Mouse (Mus musculus) stomach, adult 2 months (tissue): Measurements from ENCODE around the gene Olfr1333. TPM values are rescaled to one million over a fixed set of nuclear protein-coding genes. Genes with fewer than 3 reads are reported as not detected.

Experiments
- polyA plus RNA-seq: library from polyadenylated mRNA; depleted of rRNA; stranded (reverse); fragments of >200 nt; gene quantifications from 2 replicates; pipeline ENCODE4 v1.2.3, GENCODE M21; 2012; rRNA removed

Gene Olfr1333
- polyA plus RNA-seq = not detected in 2 replicates

DNA sequence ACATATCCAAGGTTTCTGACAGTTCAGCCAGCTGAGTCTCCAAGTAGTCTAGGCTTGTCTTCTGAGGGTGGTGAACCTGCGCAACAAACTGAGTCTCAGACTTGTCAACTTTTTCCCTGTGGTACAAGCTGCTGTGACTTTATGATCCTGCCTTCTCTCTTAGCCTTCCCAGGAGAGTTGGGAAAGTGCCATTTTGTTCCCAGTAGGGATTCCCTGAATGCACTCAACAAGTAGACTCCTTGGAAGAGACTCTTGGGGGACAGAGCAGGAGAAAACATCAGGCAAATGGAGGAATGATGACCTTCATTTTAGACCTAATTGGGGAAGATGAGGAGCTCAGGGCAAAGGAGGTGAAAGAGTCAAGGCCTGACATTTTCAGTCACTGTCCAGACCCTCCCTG is at the start of gene Olfr1333:
TSS of gene Olfr1333 (minus strand) at position 101 of the 400 bp plus-strand sequence.

DNA sequence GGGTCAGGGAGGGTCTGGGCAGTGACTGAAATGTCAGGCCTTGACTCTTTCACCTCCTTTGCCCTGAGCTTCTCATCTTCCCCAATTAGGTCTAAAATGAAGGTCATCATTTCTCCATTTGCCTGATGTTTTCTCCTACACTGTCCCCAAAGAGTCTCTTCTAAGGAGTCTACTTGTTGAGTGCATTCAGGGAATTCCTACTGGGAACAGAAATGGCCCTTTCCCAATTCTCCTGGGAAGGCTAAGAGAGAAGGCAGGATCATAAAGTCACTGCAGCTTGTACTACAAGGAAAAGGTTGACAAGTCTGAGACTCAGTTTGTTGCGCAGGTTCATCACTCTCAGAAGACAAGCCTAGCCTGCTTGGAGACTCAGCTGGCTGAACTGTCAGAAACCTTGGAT is 28.3 kb upstream of the Olfr1333 start, which contains the start of gene Olfr1331:
TSS of gene Olfr1331 (plus strand) at position 301 of the 400 bp plus-strand sequence.

GRCm38 (mm10) chr4:118809844-118810243 is 26.2 kb downstream of the Olfr1333 start, which contains the start of gene Olfr1335:
Gene Olfr1335 (minus strand): TSS chr4:118809944.

DNA sequence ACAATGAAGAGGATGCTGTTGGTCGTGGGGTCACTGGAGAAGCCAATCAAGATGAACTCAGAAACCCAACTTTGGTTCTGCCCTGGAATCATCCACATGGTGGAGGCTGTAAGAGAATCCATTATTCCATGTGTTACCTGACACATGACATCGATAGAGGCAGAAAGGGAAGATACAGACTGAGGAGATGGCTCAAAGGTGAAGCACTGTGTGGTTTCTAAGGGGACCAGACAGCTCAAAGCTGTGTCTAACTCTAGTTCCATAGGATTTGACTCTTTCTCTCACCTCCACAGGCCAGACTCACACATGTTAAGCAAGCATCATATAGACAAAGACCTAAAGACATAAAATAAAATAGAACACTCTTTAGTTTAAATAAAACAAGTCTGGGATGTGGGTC is 53.6 kb downstream of the Olfr1333 start, which contains the start of gene Olfr1337:
TSS of gene Olfr1337 (minus strand) at position 101 of the 400 bp plus-strand sequence.

Other genes with a start within 250 kb of the Olfr1333 start
- 0.04 and 0.05 TPM in 2 replicates for gene Cfap57, start 215.5 kb downstream of the Olfr1333 start, polyA plus RNA-seq
- gene Ebna1bp2, start 215.5 kb downstream of the Olfr1333 start, polyA plus RNA-seq = 1.3 and 1.7 TPM in 2 replicates
- gene Olfr62, start 177.3 kb downstream of the Olfr1333 start, polyA plus RNA-seq = not detected in 2 replicates
- not detected in 2 replicates for gene Olfr1342, start 143.5 kb downstream of the Olfr1333 start, polyA plus RNA-seq
- gene Olfr1341, start 132.8 kb downstream of the Olfr1333 start, polyA plus RNA-seq = not detected in 2 replicates
- not detected in 2 replicates for gene Olfr1340, start 116.1 kb downstream of the Olfr1333 start, polyA plus RNA-seq
- gene Olfr1339, start 104.1 kb downstream of the Olfr1333 start, polyA plus RNA-seq = not detected in 2 replicates
- gene Olfr1338, start 77.5 kb downstream of the Olfr1333 start, polyA plus RNA-seq = not detected in 2 replicates
- not detected in 2 replicates for gene Olfr1337, start 53.7 kb downstream of the Olfr1333 start, polyA plus RNA-seq
- not detected in 2 replicates for gene Olfr1335, start 26.3 kb downstream of the Olfr1333 start, polyA plus RNA-seq
- gene Olfr1331, start 28.4 kb upstream of the Olfr1333 start, polyA plus RNA-seq = not detected in 2 replicates
- gene Olfr1330, start 52.3 kb upstream of the Olfr1333 start, polyA plus RNA-seq = not detected in 2 replicates
- gene Olfr1329, start 81.2 kb upstream of the Olfr1333 start, polyA plus RNA-seq = not detected in 2 replicates
- not detected in 2 replicates for gene Olfr1328, start 102.3 kb upstream of the Olfr1333 start, polyA plus RNA-seq
- 0.05 and 0.06 TPM in 2 replicates for gene Lao1, start 125.3 kb upstream of the Olfr1333 start, polyA plus RNA-seq